Mouse (Mus musculus) MN1 (cell line): ENCODE results near the gene Eif1b.
"Not testable (repeated sequence)": the region's sequence is repeated elsewhere in the genome, so short reads cannot be mapped to it uniquely, and the experiment has no call there.

Experiments used
- DNase-seq: peaks from one replicate; pipeline ENCODE4 v3.0.0-alpha.2; 2016; ENCODE audit warnings: low spot score

Gene Eif1b

DNA sequence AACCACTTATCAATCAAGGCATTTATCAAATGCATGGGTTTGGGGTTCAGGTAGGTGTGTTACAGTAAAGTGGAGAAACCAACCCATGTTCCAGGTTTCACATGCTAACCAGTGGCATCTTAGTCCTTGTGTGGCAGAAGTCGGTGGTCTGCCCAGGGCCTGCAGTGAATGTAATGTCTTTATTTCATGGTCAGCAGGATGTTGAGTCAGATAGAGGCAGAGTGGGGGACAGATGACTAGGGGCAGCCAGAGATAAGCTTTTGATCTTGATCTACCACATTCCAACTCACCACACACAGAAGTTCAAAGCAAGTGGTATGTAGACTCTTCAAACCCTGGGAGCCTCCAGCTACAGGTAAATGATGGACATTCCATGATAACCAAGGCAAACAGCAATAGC is 29.1 kb downstream of the Eif1b start:
- DNase-seq: no peak

DNA sequence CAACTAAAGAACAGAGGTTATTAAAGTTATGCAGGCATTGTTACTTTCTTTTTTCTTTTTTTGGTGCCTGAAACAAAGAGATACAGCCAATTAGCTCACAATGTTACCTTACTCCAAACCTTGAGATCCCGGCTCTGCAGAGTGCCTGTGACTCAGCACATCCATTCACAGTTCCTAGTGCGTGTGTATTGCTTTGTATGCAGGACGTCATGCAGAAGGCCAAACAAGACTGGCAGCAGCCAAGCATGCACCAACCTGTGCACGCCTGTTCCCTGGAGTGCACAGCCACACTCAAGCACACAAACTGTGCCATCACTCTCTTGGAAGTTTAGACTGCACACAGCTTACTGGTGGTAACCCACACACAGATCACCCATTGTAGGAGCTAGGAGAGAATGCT is 35.2 kb downstream of the Eif1b start:
- no peak for DNase-seq

DNA sequence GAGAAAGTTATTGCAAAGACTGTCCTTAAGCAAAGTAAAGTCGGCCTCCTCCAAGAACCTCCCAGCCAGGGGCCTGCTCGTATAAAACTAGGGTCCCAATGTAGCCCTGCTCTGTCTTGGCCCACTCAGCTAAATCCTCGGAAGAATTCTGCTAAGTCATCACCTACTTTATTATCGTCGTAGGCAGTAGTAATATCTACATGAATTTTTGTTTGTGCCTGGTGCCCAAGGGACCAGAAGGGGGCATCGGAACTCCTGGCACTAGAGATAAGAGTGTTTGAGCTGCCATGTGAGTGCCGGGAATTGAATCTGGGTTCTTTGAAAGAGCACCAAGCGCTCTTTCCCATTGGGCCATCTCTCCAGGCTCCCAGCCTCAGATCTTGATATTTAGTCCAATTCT is 35.9 kb downstream of the Eif1b start:
- no peak for DNase-seq

DNA sequence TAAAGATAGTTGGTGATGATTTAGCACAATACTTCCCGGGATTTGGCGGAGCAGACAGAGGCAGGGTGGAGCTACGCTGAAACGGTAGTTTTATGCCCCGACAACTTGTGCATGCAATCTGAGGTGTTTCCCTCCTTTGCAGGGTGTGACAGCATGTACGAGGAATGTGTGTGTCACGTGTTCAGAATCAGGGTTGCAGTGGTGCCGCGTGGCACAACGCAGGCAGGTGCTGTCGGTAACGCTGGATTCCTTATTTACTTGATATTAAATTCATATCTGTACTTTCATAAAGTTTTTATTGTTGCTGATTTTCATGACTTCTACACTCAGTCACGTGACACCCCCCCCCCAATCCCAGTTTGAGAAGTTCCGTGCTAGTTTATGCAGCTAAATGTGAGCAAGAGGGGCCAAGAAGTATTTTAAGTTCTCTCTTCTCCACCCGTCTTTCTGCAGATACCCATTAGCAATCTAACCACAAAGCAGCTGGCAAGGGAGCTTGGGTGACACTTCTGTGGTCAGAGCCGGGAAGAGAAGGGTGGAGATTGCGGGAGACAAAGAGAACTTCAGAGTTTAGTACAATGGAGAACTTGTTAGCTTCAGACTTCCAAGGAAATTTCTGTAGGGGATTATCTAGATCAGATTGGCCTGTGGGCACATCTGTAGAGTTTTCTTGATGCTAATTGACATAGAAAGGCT is 36.9 kb downstream of the Eif1b start:
- no peak for DNase-seq

DNA sequence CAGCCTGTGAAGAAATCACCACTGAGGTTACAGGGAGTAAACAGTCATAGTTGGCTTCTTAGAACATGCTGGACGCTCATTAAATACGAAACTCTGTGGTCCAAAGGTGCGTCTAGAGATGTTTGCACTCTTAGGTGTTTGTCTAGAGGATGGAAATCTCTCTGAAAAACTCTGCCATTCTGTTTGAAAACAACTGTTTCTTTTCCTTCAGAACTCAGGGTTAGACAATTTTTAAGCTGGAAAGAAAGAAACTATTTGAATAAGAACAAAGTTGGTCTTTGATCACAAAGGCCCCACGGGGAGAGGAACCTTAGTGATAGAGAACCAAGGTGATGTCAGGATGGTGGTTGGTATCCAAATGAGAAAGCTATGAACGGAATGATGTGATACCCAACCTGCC is 38.4 kb downstream of the Eif1b start:
- no peak for DNase-seq

DNA sequence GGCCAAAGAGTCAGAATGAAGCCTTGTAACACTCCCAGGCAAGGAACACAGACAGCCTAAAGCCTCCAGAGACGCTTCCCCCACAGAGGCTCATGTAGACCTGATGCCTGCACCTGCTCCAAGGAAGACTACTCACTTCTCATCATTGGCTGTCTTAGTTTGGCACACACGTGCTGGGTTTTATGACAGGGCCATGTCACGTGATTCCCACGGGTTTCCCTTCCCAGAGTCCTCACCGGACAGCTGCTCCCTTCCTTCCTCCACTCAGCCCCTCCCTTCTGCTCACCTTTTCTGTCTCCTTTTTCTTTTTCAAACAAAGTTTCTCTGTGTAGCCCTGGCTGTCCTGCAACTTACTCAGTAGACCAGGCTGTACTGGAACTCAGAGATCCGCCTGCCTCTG is 40.0 kb downstream of the Eif1b start:
- DNase-seq: no peak

DNA sequence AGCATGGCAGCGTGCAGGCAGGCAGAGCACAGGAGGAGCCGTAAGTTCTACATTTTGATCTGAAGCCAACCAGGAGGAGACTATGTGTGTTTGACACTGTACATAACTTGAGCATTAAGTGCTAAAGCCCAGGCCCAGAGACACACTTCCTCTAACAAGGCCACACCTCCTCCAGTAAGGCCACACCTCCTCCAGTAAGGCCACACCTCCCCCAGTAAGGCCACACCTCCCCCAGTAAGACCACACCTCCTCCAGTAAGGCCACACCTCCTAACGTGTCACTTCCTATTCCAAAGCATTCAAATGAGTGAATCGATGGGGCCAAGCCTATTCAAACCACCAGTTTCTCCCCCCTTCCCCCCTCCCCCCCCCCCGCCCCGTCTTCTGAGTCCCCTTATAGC is 40.7 kb downstream of the Eif1b start:
- no peak for DNase-seq

DNA sequence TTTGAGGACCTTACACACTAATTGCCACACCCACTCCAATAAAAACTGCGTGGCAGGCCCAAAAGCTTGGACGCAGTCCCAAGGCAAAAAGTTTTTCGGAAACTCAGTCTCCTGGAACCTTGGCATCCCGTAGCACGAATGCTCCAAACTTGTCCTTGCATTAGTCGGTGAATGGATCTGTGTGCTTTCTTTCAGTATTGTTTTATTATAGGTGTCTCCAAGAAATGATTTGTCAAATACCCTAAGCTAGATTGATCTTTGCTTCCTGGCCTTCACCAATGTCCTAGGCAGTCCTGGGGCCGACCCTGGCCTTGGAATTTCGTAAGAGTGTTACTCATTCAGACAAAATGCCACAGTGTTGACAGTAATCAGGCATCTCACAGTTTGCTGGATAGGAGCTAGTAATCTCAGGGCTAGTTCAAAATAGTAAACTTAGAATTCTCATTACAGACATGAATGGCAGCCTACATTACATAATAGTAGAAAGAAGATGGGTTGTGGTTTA is 41.5 kb downstream of the Eif1b start:
- not testable (repeated sequence) for DNase-seq

DNA sequence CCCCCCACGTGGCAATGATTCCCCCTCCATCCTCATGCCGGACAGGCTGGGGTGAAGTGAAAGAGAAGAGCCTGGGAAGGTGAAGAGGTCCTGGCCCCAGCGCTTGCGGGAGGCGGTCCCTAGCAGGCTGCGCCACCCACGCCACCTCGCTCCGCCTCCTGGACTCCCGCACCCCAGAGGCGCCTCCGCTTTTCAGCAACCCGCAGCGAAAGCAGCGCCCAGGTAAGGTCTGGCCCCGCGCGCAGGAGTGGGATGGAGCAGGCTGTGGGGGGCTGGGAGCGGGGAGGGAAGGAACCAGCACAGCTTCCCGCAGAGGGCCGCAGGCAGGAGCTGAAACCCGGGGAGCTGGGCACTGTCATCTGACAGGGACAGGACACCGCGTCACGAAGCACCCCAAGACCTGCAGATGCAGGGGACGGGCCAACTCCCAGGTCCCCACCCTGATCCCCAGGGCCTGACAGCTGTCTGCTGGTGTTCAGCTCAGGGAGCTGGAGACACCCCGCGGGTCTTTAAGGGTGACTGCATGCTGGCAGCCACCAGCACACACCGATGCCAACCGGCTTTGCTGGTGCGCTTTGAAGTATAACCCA is 47.7 kb downstream of the Eif1b start, which contains the start of gene Entpd3:
TSS of gene Entpd3 (plus strand) at position 157 of the 590 bp plus-strand sequence.
- peak; percentile 45 for DNase-seq

DNA sequence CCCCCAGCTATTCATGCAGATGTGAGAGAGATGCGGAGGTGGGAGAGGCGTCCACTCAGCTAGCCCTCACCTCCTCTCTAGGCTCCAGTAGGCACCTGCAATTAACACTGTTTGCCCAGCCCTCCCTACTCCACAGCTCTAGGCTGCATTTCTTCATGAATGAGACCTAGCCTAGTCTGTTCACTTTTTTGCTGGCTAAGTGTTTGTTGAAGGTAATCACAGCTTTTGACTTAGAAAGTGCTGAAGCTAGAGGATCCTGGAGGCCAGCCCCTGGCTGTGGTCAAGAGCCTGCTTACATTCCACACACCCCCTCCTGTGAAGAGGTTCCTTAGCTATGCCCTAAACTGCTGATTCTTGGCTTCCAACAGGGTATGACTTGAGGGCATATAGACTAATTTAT is 49.4 kb downstream of the Eif1b start:
- DNase-seq: no peak

DNA sequence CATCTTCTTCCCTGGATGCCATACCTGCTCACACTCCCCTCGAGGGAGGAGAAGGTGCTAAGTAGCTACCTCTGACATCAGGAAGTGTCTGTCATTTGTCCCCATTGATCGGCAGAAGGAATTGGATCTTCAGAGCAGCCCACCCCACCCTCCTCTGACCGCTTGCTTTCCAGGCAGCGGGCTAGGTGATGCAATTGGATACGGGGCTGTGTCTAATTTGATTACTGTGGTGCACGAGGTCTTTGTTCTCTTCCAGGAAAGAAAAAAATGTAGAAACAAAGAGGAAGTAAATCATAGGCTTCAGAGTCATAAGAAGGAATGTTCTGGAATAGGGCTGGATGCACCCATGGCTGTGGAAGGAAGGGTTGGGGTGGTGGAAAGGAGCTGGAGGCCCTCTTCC is 50.2 kb downstream of the Eif1b start:
- peak; percentile 72 for DNase-seq
